Mouse (Mus musculus): Measurements from ENCODE around the gene Ccr5.

DNA sequence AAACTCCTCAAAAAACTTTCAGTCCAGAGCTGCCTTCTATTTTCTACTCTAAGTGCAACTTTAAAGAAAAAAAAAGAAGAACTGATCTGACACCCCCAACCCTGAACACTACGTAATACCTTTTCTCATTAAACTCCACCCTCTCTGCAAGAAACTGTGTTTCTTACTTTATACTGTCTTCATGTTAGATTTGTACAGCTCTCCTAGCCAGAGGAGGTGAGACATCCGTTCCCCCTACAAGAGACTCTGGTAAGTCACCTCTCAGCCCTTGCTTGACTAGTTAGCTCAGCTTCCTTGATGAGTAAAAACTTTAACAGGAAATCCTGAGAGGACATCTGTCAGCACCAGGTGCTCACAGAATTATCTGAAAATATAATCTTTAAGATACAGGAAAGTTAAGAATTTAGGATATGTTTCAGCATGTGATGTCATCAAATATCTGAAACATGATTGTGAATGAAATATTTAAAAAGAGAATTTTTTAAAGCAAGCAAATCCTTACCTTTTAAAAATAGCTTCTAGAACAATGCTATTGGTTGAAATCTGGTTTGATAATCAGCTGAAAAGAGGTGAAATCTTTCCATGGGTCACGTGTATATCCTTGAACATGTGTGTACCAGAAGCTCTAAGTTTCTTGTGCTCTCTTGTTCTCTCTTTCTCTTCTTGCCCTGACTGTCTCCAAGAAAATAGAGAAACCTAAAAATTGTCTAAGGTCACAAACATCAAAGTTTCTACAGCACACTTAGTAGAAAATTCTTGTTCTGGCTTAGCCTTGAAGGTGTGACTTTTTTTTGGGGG, at the start of gene Ccr5:
- TF ChIP-seq CTCF (IDR thresholded peaks at IDR 0.05; ENCODE audit: extremely low read depth, insufficient read depth, insufficient read length, insufficient replicate concordance) (no peak), POLR2A (IDR thresholded peaks at IDR 0.05; ENCODE audit: low read depth, low read length) (no peak)

Data from spleen, adult 2 months (tissue).